Mouse (Mus musculus): ENCODE data around the gene Otulinl. TPM values are rescaled to one million over a fixed set of nuclear protein-coding genes. Genes with fewer than 3 reads are reported as not detected.

Gene Otulinl
- polyA plus RNA-seq, 1 experiment from 2014 or later: 4.4 TPM

DNA sequence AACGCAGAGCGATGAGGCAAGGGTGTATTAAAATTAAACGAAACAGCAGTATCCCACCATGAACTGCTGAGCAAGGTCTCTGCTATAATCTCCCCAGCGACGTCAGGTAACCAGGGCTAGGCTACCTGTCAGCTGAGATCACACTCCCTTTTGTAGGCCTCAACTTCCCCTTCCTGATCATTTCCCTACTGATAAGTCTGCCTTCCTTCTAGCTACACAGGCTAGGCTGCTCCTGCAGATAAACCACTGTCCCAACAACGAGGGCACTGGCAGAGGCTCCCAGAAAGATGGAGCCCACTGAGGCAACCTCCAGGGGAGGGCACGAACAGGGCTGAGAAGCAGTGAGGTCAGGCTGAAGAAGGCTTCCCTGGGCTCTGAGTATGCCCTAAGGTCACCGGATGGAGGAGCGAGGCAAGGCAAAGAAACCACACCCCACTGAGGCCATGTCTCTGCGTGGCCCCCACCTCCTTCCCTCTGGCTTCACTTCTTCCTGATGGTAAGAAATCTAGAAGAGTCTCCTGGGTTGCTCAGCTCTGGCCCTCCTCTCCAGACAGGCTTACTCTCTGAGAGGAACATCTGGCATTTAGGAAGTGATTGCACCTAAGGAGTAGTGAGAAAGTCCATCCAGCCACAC lies 9.7 kb downstream of the Otulinl start:
- Histone ChIP-seq H3K4me3 (ENCODE audit: control insufficient read depth in 1 of 2, insufficient read depth in 1 of 2, low read depth in 1 of 2, low read length in 2 of 2) (no peak overlapping the region), H3K9ac (ENCODE audit: low read length) (no peak overlapping the region), H3K36me3 (ENCODE audit: control insufficient read depth, insufficient read depth, low read length) (no peaks in the 10 kb centered on the region), H3K9me3 (ENCODE audit: control insufficient read depth, low read length) (no peaks in the 10 kb centered on the region), H3K27ac (replicated peaks in 1 of 2; ENCODE audit: control insufficient read depth in 1 of 2, insufficient read depth in 1 of 2, low read depth in 2 of 2, low read length in 2 of 2) (no peak overlapping the region), H3K4me2 (ENCODE audit: low read length) (no peak overlapping the region), H3K27me3 (ENCODE audit: control insufficient read depth, insufficient read depth, low read length) (no peaks in the 10 kb centered on the region), H3K4me1 (ENCODE audit: control insufficient read depth in 2 of 2, insufficient read depth in 2 of 2, low read length in 2 of 2) (peaks cover under 1 to 4% of the 10 kb centered on the region in 2 experiments; a peak in 2 of 4 replicates)
- no peak for ATAC-seq (ENCODE audit: insufficient number of reproducible peaks, insufficient read depth, low FRiP score, low read depth)
- 78% methylated on average over 10 of the region's 10 CpGs for WGBS

DNA sequence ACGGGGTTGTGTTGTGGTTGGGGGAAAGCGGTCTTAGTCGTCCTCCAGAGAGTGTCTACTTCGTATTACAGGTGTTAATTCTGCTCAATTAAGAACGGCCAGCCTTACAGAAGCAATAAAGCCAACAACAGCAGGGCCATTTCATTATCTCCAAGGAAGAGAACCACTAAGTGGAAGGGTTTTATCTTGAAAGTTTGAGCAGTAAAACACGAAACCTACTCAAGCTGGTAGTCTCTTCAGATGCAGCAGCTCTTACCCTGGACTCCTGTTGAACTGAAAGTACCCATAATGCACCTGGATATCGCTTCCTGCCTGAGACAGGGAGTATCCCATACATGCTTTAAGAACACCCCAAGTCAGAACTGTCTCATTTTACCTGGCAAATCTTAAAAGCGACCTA lies 10.7 kb downstream of the Otulinl start:
- no peak for ATAC-seq (ENCODE audit: insufficient number of reproducible peaks, insufficient read depth, low FRiP score, low read depth)
- Histone ChIP-seq H3K9me3 (ENCODE audit: control insufficient read depth, low read length) (no peaks in the 10 kb centered on the region), H3K27me3 (ENCODE audit: control insufficient read depth, insufficient read depth, low read length) (no peaks in the 10 kb centered on the region), H3K4me3 (ENCODE audit: control insufficient read depth in 1 of 2, insufficient read depth in 1 of 2, low read depth in 1 of 2, low read length in 2 of 2) (no peak overlapping the region), H3K4me2 (ENCODE audit: low read length) (no peak overlapping the region), H3K27ac (replicated peaks in 1 of 2; ENCODE audit: control insufficient read depth in 1 of 2, insufficient read depth in 1 of 2, low read depth in 2 of 2, low read length in 2 of 2) (no peak overlapping the region), H3K36me3 (ENCODE audit: control insufficient read depth, insufficient read depth, low read length) (no peaks in the 10 kb centered on the region), H3K4me1 (ENCODE audit: control insufficient read depth in 2 of 2, insufficient read depth in 2 of 2, low read length in 2 of 2) (no peaks in the 10 kb centered on the region), H3K9ac (ENCODE audit: low read length) (no peak overlapping the region)
- WGBS: 84% methylated on average over 8 of the region's 8 CpGs

GRCm38 (mm10) chr15:27669931-27670411 lies 11.4 kb downstream of the Otulinl start:
- Histone ChIP-seq H3K4me2 (ENCODE audit: low read length) (no peak overlapping the region), H3K9ac (ENCODE audit: low read length) (no peak overlapping the region)

DNA sequence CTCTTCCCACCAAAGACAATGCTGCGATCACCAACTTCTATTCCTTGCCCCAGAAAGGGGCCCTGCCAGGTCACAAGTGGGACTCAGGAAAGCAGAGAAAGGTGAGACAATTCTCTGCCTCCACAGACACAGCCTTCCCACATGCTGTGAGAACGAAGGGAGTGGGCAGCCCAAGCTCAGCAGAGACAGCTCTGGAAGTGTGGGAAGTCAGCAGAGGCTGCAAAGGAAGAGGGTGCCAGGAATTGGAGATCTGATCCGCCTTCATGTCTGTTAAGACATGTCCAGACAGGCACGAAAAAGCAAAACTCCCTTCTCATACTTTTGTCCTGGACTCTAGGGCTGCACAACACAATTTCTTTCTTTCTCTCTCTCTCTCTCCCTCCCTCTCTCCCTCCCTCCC lies 12.1 kb downstream of the Otulinl start:
- Histone ChIP-seq H3K4me3 (ENCODE audit: control insufficient read depth in 1 of 2, insufficient read depth in 1 of 2, low read depth in 1 of 2, low read length in 2 of 2) (no peak overlapping the region), H3K36me3 (ENCODE audit: control insufficient read depth, insufficient read depth, low read length) (no peaks in the 10 kb centered on the region), H3K27me3 (ENCODE audit: control insufficient read depth, insufficient read depth, low read length) (no peaks in the 10 kb centered on the region), H3K9ac (ENCODE audit: low read length) (no peak overlapping the region), H3K9me3 (ENCODE audit: control insufficient read depth, low read length) (no peaks in the 10 kb centered on the region), H3K4me2 (ENCODE audit: low read length) (no peak overlapping the region), H3K27ac (replicated peaks in 1 of 2; ENCODE audit: control insufficient read depth in 1 of 2, insufficient read depth in 1 of 2, low read depth in 2 of 2, low read length in 2 of 2) (no peak overlapping the region), H3K4me1 (ENCODE audit: control insufficient read depth in 2 of 2, insufficient read depth in 2 of 2, low read length in 2 of 2) (no peaks in the 10 kb centered on the region)
- no peak for ATAC-seq (ENCODE audit: insufficient number of reproducible peaks, insufficient read depth, low FRiP score, low read depth)
- WGBS: 78% methylated on average over 4 of the region's 4 CpGs

More at GRCm38 (mm10) chr15:27669931-27670411, 11.4 kb downstream of the Otulinl start:
- H3K9me3 ChIP-seq (ENCODE audit: control insufficient read depth, low read length): no peaks in the 10 kb centered on the region
- WGBS: 80% methylated on average over 12 of the region's 12 CpGs
- no peaks in the 10 kb centered on the region for H3K27me3 ChIP-seq (ENCODE audit: control insufficient read depth, insufficient read depth, low read length)
- no peak overlapping the region for H3K27ac ChIP-seq (replicated peaks in 1 of 2; ENCODE audit: control insufficient read depth in 1 of 2, insufficient read depth in 1 of 2, low read depth in 2 of 2, low read length in 2 of 2)
- no peaks in the 10 kb centered on the region for H3K36me3 ChIP-seq (ENCODE audit: control insufficient read depth, insufficient read depth, low read length)
- ATAC-seq (ENCODE audit: insufficient number of reproducible peaks, insufficient read depth, low FRiP score, low read depth): no peak
- H3K4me3 ChIP-seq (ENCODE audit: control insufficient read depth in 1 of 2, insufficient read depth in 1 of 2, low read depth in 1 of 2, low read length in 2 of 2): no peak overlapping the region
- H3K4me1 ChIP-seq (ENCODE audit: control insufficient read depth in 2 of 2, insufficient read depth in 2 of 2, low read length in 2 of 2): no peaks in the 10 kb centered on the region

DNA sequence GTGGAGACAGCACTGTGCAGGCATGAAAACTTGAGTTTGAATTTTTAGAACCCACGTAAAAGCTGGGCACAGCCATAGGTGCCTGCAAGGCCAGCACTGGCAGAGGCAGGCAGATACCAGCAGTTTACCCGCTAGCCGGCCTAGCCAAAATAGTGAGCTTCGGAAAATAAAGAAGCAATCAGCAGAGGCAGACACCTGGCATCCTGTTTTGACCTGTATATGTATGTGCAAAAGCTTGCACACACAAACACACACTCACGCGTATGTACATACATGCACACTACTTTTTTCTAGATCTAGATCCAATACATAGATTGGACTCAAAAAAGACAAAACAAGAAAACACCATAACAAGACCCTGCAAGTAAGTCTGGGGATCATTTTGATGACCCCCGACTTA lies 12.8 kb downstream of the Otulinl start:
- Histone ChIP-seq H3K9me3 (ENCODE audit: control insufficient read depth, low read length) (no peaks in the 10 kb centered on the region), H3K27ac (replicated peaks in 1 of 2; ENCODE audit: control insufficient read depth in 1 of 2, insufficient read depth in 1 of 2, low read depth in 2 of 2, low read length in 2 of 2) (no peak overlapping the region), H3K9ac (ENCODE audit: low read length) (no peak overlapping the region), H3K4me2 (ENCODE audit: low read length) (no peak overlapping the region), H3K36me3 (ENCODE audit: control insufficient read depth, insufficient read depth, low read length) (no peaks in the 10 kb centered on the region), H3K4me3 (ENCODE audit: control insufficient read depth in 1 of 2, insufficient read depth in 1 of 2, low read depth in 1 of 2, low read length in 2 of 2) (no peak overlapping the region), H3K4me1 (ENCODE audit: control insufficient read depth in 2 of 2, insufficient read depth in 2 of 2, low read length in 2 of 2) (no peaks in the 10 kb centered on the region), H3K27me3 (ENCODE audit: control insufficient read depth, insufficient read depth, low read length) (no peaks in the 10 kb centered on the region)
- WGBS: 88% methylated on average over 7 of the region's 7 CpGs
- no peak for ATAC-seq (ENCODE audit: insufficient number of reproducible peaks, insufficient read depth, low FRiP score, low read depth)

- no peak overlapping the region for H3K4me2 ChIP-seq (ENCODE audit: low read length)
- H3K4me1 ChIP-seq (ENCODE audit: control insufficient read depth in 2 of 2, insufficient read depth in 2 of 2, low read length in 2 of 2): no peaks in the 10 kb centered on the region
- H3K36me3 ChIP-seq (ENCODE audit: control insufficient read depth, insufficient read depth, low read length): no peaks in the 10 kb centered on the region
- H3K9ac ChIP-seq (ENCODE audit: low read length): no peak overlapping the region
- no peak for ATAC-seq (ENCODE audit: insufficient number of reproducible peaks, insufficient read depth, low FRiP score, low read depth)
- WGBS: 79% methylated on average over 9 of the region's 9 CpGs
- H3K4me3 ChIP-seq (ENCODE audit: control insufficient read depth in 1 of 2, insufficient read depth in 1 of 2, low read depth in 1 of 2, low read length in 2 of 2): no peak overlapping the region
- H3K9me3 ChIP-seq (ENCODE audit: control insufficient read depth, low read length): no peaks in the 10 kb centered on the region
- no peak overlapping the region for H3K27ac ChIP-seq (replicated peaks in 1 of 2; ENCODE audit: control insufficient read depth in 1 of 2, insufficient read depth in 1 of 2, low read depth in 2 of 2, low read length in 2 of 2)
- H3K27me3 ChIP-seq (ENCODE audit: control insufficient read depth, insufficient read depth, low read length): no peaks in the 10 kb centered on the region
These were observed 13.3 kb downstream of the Otulinl start for GRCm38 (mm10) chr15:27668001-27668461.

DNA sequence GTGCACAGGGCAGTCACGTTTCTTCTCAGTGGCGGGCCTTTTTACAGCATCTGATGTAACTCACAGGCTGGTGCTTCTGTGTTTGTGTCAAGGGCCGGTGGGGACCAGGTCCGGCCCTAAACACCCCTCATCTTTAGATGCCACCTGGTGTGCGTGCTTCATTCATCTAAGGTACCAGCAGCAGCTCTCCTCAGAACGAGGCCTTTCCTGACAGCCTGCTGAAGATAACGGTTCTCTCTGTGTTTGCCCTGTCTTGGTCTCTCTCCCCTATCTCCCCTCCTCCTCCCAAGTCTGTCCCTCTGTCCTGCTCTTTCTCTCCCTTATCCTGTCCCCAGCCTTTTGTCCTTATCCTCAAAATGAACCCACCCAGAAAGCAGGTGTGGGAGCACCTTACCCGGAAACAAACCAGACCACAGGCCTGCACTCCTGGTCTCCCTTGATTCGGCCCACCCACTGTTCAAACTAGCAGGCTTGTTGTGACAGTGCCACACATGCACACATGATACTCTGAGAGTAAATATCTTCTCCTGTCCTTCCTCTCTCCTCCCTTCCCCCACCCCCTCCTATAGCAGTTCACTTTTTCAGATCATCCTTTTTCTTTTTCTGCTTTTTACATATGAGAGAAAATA lies 14.4 kb downstream of the Otulinl start:
- no peak for ATAC-seq (ENCODE audit: insufficient number of reproducible peaks, insufficient read depth, low FRiP score, low read depth)
- no peaks in the 10 kb centered on the region for H3K36me3 ChIP-seq (ENCODE audit: control insufficient read depth, insufficient read depth, low read length)
- no peaks in the 10 kb centered on the region for H3K4me1 ChIP-seq (ENCODE audit: control insufficient read depth in 2 of 2, insufficient read depth in 2 of 2, low read length in 2 of 2)
- no peak overlapping the region for H3K9ac ChIP-seq (ENCODE audit: low read length)
- no peak overlapping the region for H3K4me2 ChIP-seq (ENCODE audit: low read length)
- no peak overlapping the region for H3K27ac ChIP-seq (replicated peaks in 1 of 2; ENCODE audit: control insufficient read depth in 1 of 2, insufficient read depth in 1 of 2, low read depth in 2 of 2, low read length in 2 of 2)
- no peaks in the 10 kb centered on the region for H3K9me3 ChIP-seq (ENCODE audit: control insufficient read depth, low read length)
- H3K4me3 ChIP-seq (ENCODE audit: control insufficient read depth in 1 of 2, insufficient read depth in 1 of 2, low read depth in 1 of 2, low read length in 2 of 2): no peak overlapping the region
- no peaks in the 10 kb centered on the region for H3K27me3 ChIP-seq (ENCODE audit: control insufficient read depth, insufficient read depth, low read length)
- WGBS: 47% methylated on average over 9 of the region's 9 CpGs
